Mouse (Mus musculus) stomach, postnatal 0 days (tissue): ENCODE measurements around the gene Rae1.

Source experiments
- CTCF ChIP-seq: IDR thresholded peaks from 2 replicates; pipeline ENCODE4 v1.5.1; 2016; ENCODE audit warnings: antibody characterized with exemption, low read depth, mild to moderate bottlenecking, moderate library complexity
- EP300 ChIP-seq: optimal IDR thresholded peaks from 2 replicates; pipeline ENCODE3; 2016; ENCODE audit warnings: antibody characterized with exemption

- TF ChIP-seq CTCF (no peak), EP300 (no peak)
These were observed 28.0 kb downstream of the Rae1 start for GRCm38 (mm10) chr2:173027824-173028495.
